Mouse (Mus musculus): ENCODE measurements around the gene Ywhag.

DNA sequence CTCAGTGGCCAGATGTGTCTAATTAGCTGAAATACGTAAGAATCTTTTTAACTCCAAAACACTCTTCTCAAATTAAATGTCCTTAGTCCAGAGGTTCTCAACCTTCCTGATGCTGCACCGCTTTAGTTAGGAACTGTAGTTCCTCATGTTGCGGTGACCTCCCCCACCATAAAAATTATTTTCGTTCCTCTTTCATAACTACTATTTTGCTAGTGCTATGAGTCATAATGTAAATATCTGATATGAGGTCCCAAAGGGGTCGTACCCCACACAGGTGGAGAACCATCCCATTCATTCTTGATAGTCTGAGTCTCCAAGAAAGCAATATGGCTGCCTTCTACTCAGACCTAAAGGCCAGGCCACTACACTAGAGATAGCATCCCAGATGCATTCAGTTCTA lies 63.9 kb downstream of the Ywhag start:
- TF ChIP-seq CTCF (IDR thresholded peaks at IDR 0.05; ENCODE audit: borderline replicate concordance, extremely low read depth, insufficient read depth, insufficient read length): no peak
- TF ChIP-seq POLR2A (IDR thresholded peaks at IDR 0.05; ENCODE audit: borderline replicate concordance, extremely low read depth, insufficient read depth, insufficient read length, poor library complexity, severe bottlenecking): no peak

Measured in brain, embryonic 14.5 days (tissue).